Mouse (Mus musculus): ENCODE data around the gene Epb41. TPM values are rescaled to one million over a fixed set of nuclear protein-coding genes. Genes with fewer than 3 reads are reported as not detected.

The Epb41 gene
- polyA plus RNA-seq, 1 experiment from 2014 or later: 69.9 TPM

DNA sequence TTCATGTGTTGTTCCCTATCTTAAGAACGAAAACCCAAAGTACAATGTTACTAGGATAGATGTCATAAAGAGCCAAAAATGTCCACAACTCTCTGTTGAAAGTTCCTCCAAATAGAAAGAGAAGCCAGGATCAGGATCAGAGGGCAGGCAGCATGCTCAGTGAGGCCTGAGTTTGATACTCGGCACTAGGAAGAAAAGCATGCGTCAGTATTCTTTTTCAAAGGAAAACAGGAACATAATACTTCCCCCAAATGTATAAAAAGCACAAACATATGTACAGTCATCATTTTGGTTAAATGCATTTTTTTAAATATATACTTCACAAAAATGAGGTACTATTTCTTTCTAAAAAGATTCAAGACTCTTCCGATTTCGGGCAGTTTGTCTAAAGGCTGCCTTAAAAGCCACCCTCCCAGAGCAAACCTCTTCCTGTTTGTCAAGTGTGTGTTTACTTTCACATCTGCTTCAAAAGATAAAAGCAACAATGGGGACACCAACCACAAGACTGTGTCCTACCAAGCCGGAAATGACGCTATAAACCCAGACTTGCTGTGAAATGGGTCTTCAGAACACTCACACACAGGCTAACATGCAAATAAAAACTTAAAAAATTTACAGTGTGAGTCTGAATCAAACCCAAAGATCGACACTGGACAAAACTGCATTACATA is 35.0 kb downstream of the Epb41 start:
- Histone ChIP-seq H3K9ac (ENCODE audit: low read length) (no peak overlapping the region), H3K27me3 (replicated peaks; ENCODE audit: control insufficient read depth, insufficient read depth, low read length) (no peaks in the 10 kb centered on the region), H3K27ac (ENCODE audit: low read depth, low read length) (no peak overlapping the region), H3K4me1 (ENCODE audit: control insufficient read depth, insufficient read depth, low read length) (no peaks in the 10 kb centered on the region), H3K9me3 (replicated peaks; ENCODE audit: control insufficient read depth, low read length) (no peaks in the 10 kb centered on the region), H3K4me2 (ENCODE audit: low read length) (no peak overlapping the region), H3K4me3 (ENCODE audit: low read depth, low read length) (no peak overlapping the region), H3K36me3 (ENCODE audit: control insufficient read depth, insufficient read depth, low read length) (no peaks in the 10 kb centered on the region)
- no peak for DNase-seq (ENCODE audit: low spot score)
- WGBS: 93% methylated on average over 8 of the region's 8 CpGs
- ATAC-seq: no peak

DNA sequence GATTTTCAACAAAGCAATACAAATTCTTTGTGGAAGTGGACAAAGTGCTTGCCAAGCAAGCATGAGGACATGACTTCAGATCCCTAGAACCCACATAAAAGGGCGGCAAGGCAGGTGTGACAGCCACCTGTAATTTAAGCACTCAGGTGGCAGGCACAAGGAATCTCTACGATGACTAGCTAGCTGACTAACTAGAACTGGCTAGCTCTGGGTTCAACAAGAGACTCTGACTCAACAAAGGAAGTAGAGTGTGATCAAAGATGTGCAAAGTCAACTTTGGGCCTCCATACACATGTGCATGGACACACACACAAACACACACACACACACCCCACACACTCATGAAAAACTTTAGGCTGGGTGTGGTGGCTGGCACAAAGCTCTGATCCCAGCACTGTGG is 35.6 kb downstream of the Epb41 start:
- Histone ChIP-seq H3K9me3 (replicated peaks; ENCODE audit: control insufficient read depth, low read length) (no peaks in the 10 kb centered on the region), H3K27me3 (replicated peaks; ENCODE audit: control insufficient read depth, insufficient read depth, low read length) (no peaks in the 10 kb centered on the region), H3K36me3 (ENCODE audit: control insufficient read depth, insufficient read depth, low read length) (no peaks in the 10 kb centered on the region), H3K27ac (ENCODE audit: low read depth, low read length) (no peak overlapping the region), H3K4me2 (ENCODE audit: low read length) (no peak overlapping the region), H3K4me3 (ENCODE audit: low read depth, low read length) (no peak overlapping the region), H3K4me1 (ENCODE audit: control insufficient read depth, insufficient read depth, low read length) (no peaks in the 10 kb centered on the region; the same call in 1 of the 2 replicates), H3K9ac (ENCODE audit: low read length) (no peak overlapping the region)
- 98% methylated on average over 2 of the region's 2 CpGs for WGBS
- DNase-seq (ENCODE audit: low spot score) (no peak), ATAC-seq (no peak)

DNA sequence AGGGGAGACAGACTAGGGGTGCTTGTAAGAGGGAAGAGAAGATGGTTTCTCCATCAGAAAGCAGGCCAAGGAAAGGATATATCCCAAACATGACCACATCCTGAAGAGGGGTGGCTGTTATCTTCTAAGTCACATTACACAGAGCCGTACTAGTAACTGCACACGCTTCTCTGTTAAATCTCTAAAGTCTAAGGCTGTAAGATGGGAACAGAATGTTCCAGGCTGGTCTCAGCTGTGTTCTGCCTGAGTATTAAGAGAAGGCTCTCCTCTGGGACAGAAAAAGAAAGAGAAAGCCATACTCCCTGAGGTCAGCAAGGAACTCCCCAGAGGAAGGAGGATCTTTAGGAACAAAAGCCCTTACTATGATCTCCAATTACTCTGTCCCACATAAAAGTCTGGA is 36.3 kb downstream of the Epb41 start:
- Histone ChIP-seq H3K9me3 (replicated peaks; ENCODE audit: control insufficient read depth, low read length) (no peaks in the 10 kb centered on the region), H3K27me3 (replicated peaks; ENCODE audit: control insufficient read depth, insufficient read depth, low read length) (no peaks in the 10 kb centered on the region), H3K36me3 (ENCODE audit: control insufficient read depth, insufficient read depth, low read length) (no peaks in the 10 kb centered on the region), H3K4me1 (ENCODE audit: control insufficient read depth, insufficient read depth, low read length) (peaks cover 5% of the 10 kb centered on the region; the same call in 1 of the 2 replicates), H3K27ac (ENCODE audit: low read depth, low read length) (no peak overlapping the region), H3K4me3 (ENCODE audit: low read depth, low read length) (no peak overlapping the region), H3K4me2 (ENCODE audit: low read length) (no peak overlapping the region), H3K9ac (ENCODE audit: low read length) (no peak overlapping the region)
- ATAC-seq (no peak), DNase-seq (ENCODE audit: low spot score) (no peak)
- WGBS: 93% methylated on average over 2 of the region's 2 CpGs

DNA sequence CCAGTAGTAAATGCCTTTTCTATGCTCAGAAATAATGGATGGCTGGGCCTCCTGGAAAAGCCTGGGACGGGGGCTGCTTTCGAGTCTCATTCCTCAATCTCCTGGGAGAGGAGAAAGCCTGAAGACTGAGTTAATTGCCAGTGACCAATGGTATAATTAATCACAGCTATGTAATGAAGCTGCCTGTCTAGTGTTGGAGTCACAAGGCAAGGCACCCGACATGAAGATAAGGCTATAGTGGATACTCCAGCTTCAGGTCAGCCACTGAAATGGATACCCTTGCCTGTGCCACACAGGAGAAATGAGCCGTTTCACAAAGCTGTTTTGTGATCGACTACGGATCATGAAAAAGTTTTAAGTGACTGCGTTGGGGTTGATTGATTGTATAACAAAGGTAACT is 37.1 kb downstream of the Epb41 start:
- H3K27ac ChIP-seq (ENCODE audit: low read depth, low read length): no peak overlapping the region
- H3K27me3 ChIP-seq (replicated peaks; ENCODE audit: control insufficient read depth, insufficient read depth, low read length): no peaks in the 10 kb centered on the region
- H3K4me2 ChIP-seq (ENCODE audit: low read length): no peak overlapping the region
- ATAC-seq (no peak), DNase-seq (ENCODE audit: low spot score) (no peak)
- H3K4me3 ChIP-seq (ENCODE audit: low read depth, low read length): no peak overlapping the region
- H3K36me3 ChIP-seq (ENCODE audit: control insufficient read depth, insufficient read depth, low read length): no peaks in the 10 kb centered on the region
- peaks cover 5% of the 10 kb centered on the region; the same call in 1 of the 2 replicates for H3K4me1 ChIP-seq (ENCODE audit: control insufficient read depth, insufficient read depth, low read length)
- no peak overlapping the region for H3K9ac ChIP-seq (ENCODE audit: low read length)
- no peaks in the 10 kb centered on the region for H3K9me3 ChIP-seq (replicated peaks; ENCODE audit: control insufficient read depth, low read length)
- 36% methylated on average over 7 of the region's 7 CpGs for WGBS

DNA sequence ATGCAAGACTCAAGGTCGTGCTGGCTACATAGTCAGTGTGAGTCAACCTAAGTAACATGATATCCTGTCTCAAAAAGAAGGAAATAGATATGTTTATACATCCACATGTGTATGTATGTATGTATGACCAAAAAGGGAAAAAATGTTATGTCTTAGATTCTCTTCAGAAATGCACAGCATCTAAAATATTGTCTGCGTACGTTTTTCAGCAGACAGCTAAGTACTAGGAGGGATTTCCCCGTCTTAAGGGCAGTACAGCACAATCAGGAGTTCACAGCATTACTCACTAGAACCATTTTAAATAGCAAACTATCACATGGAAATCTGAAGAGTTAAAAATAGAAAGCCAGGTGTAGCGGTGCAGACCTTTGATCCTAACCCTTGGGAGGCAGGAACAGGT is 38.0 kb downstream of the Epb41 start:
- Histone ChIP-seq H3K27ac (ENCODE audit: low read depth, low read length) (no peak overlapping the region), H3K27me3 (replicated peaks; ENCODE audit: control insufficient read depth, insufficient read depth, low read length) (no peaks in the 10 kb centered on the region), H3K4me2 (ENCODE audit: low read length) (no peak overlapping the region), H3K9me3 (replicated peaks; ENCODE audit: control insufficient read depth, low read length) (no peaks in the 10 kb centered on the region), H3K4me3 (ENCODE audit: low read depth, low read length) (no peak overlapping the region), H3K9ac (ENCODE audit: low read length) (no peak overlapping the region), H3K4me1 (ENCODE audit: control insufficient read depth, insufficient read depth, low read length) (peaks cover 5% of the 10 kb centered on the region; the same call in 1 of the 2 replicates), H3K36me3 (ENCODE audit: control insufficient read depth, insufficient read depth, low read length) (no peaks in the 10 kb centered on the region)
- WGBS: 92% methylated on average over 5 of the region's 5 CpGs
- no peak for DNase-seq (ENCODE audit: low spot score)
- ATAC-seq: no peak

DNA sequence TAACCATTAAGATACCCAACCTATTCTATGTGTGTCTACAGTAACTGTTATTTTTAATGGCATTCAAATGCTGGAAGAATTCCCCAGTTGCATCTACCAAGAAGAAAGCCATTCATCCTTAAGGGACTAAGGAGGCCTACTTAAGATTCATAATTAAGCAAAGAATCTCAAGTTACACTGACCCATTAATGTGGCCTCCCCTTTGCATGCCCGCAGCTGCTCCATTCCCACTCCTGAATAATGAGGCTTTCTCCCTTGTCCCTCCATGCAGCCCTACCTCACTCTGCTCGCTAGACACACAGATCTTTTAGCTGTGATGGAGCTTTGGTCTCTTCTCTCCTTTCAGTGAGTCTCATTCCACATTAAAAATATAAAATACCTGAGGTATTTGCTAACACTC is 40.9 kb downstream of the Epb41 start:
- Histone ChIP-seq H3K4me1 (ENCODE audit: control insufficient read depth, insufficient read depth, low read length) (peaks cover 7% of the 10 kb centered on the region; the same call in 1 of the 2 replicates), H3K9me3 (replicated peaks; ENCODE audit: control insufficient read depth, low read length) (no peaks in the 10 kb centered on the region), H3K9ac (ENCODE audit: low read length) (no peak overlapping the region), H3K4me2 (ENCODE audit: low read length) (no peak overlapping the region), H3K4me3 (ENCODE audit: low read depth, low read length) (no peak overlapping the region), H3K27ac (ENCODE audit: low read depth, low read length) (peak overlapping the region; percentile 15; the same call in 1 of the 2 replicates), H3K36me3 (ENCODE audit: control insufficient read depth, insufficient read depth, low read length) (no peaks in the 10 kb centered on the region), H3K27me3 (replicated peaks; ENCODE audit: control insufficient read depth, insufficient read depth, low read length) (peaks cover 11% of the 10 kb centered on the region; the same call in 1 of the 2 replicates)
- peak; percentile 87 for DNase-seq (ENCODE audit: low spot score)
- WGBS: 1% methylated on average over 2 of the region's 2 CpGs
- peak; percentile 91 for ATAC-seq

- Histone ChIP-seq H3K27ac (ENCODE audit: low read depth, low read length) (0 out of 2 replicates have a peak overlapping the region, but pooled peaks have one; percentile 44), H3K4me1 (ENCODE audit: control insufficient read depth, insufficient read depth, low read length) (peaks cover 7% of the 10 kb centered on the region; the same call in 1 of the 2 replicates)
- 91% methylated on average over 1 of the region's 1 CpGs for WGBS
Observed at GRCm38 (mm10) chr4:132033183-132033582, 41.9 kb downstream of the Epb41 start.

DNA sequence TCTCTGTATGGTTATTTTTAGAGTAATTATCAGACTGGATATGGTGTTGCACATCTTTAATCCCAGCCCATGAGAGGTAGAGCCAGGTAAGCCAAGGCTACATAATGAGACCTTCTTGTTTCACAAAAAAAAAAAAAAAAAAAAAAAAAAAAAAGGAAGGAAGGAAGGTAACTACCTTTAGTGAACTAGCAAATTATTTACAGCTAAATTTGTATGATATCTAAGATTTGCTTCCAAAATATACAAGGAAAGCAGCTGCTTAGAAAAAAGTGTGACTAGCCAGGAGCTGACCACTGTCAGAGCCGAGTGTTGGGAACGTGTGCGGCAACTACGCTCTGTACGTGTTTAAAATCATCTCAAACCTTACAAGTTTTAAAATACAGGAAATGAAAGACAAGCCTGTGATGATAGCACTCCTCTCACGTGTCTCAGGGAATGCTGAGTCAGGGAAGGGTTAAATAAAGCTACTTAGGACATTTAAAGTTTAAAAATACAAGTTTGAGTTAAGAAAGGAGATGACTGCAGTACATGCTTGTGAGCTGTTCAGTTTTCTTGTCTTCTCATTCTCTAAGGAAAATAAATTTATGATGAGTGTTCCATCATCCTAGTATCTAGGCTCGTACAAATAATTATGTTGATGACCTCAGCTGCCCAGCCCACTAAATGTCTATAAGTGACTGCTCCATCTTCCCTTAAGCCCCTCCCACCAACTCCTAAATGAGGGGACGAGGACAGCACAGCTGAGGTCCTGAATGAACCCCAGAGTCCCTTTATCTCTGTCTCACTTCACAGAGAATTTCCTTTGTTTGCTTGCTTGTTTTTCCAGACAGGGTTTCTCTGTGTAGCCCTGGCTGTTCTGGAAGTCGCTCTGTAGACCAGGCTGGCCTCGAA is 45.0 kb downstream of the Epb41 start:
- Histone ChIP-seq H3K4me2 (ENCODE audit: low read length) (no peak overlapping the region), H3K4me1 (ENCODE audit: control insufficient read depth, insufficient read depth, low read length) (peaks cover 8% of the 10 kb centered on the region), H3K9me3 (replicated peaks; ENCODE audit: control insufficient read depth, low read length) (no peaks in the 10 kb centered on the region), H3K27me3 (replicated peaks; ENCODE audit: control insufficient read depth, insufficient read depth, low read length) (peaks cover 20% of the 10 kb centered on the region; the same call in 1 of the 2 replicates), H3K36me3 (ENCODE audit: control insufficient read depth, insufficient read depth, low read length) (no peaks in the 10 kb centered on the region), H3K27ac (ENCODE audit: low read depth, low read length) (no peak overlapping the region), H3K9ac (ENCODE audit: low read length) (no peak overlapping the region), H3K4me3 (ENCODE audit: low read depth, low read length) (no peak overlapping the region)
- DNase-seq (ENCODE audit: low spot score) (no peak), ATAC-seq (no peak)
- WGBS: 70% methylated on average over 10 of the region's 10 CpGs

More at GRCm38 (mm10) chr4:132033183-132033582, 41.9 kb downstream of the Epb41 start:
- Histone ChIP-seq H3K9ac (ENCODE audit: low read length) (no peak overlapping the region), H3K4me3 (ENCODE audit: low read depth, low read length) (no peak overlapping the region), H3K9me3 (replicated peaks; ENCODE audit: control insufficient read depth, low read length) (no peaks in the 10 kb centered on the region), H3K27me3 (replicated peaks; ENCODE audit: control insufficient read depth, insufficient read depth, low read length) (peaks cover 16% of the 10 kb centered on the region; the same call in 1 of the 2 replicates), H3K4me2 (ENCODE audit: low read length) (no peak overlapping the region), H3K36me3 (ENCODE audit: control insufficient read depth, insufficient read depth, low read length) (no peaks in the 10 kb centered on the region)
- ATAC-seq: no peak
- no peak for DNase-seq (ENCODE audit: low spot score)
